Mouse (Mus musculus): ENCODE data around the gene Kcnh1. TPM values are rescaled to one million over a fixed set of nuclear protein-coding genes. Genes with fewer than 3 reads are reported as not detected.

Kcnh1 gene
- polyA plus RNA-seq, 1 experiment from 2014 or later: 0.40 TPM

GRCm38 (mm10) chr1:192192710-192193109 lies 2.1 kb downstream of the Kcnh1 start:
- Histone ChIP-seq H3K27me3 (ENCODE audit: control insufficient read depth, insufficient read depth, low read length) (peaks cover 18% of the 10 kb centered on the region), H3K4me2 (replicated peaks; ENCODE audit: low read depth, low read length) (no peak overlapping the region), H3K9me3 (ENCODE audit: control insufficient read depth, low read length) (no peaks in the 10 kb centered on the region), H3K27ac (ENCODE audit: low read depth, low read length) (no peak overlapping the region), H3K9ac (ENCODE audit: low read depth, low read length) (no peak overlapping the region), H3K4me1 (replicated peaks; ENCODE audit: control insufficient read depth, insufficient read depth, low read length) (no peaks in the 10 kb centered on the region), H3K4me3 (ENCODE audit: low read depth, low read length) (no peak overlapping the region), H3K36me3 (ENCODE audit: control insufficient read depth, insufficient read depth, low read length) (no peaks in the 10 kb centered on the region)
- no peak for ATAC-seq (ENCODE audit: low FRiP score)
- DNase-seq (ENCODE audit: low spot score): no peak
- 70% methylated on average over 9 of the region's 9 CpGs for WGBS

- ATAC-seq (ENCODE audit: low FRiP score): no peak
- Histone ChIP-seq H3K4me3 (ENCODE audit: low read depth, low read length) (no peak overlapping the region), H3K27me3 (ENCODE audit: control insufficient read depth, insufficient read depth, low read length) (peaks cover 18% of the 10 kb centered on the region), H3K27ac (ENCODE audit: low read depth, low read length) (no peak overlapping the region), H3K36me3 (ENCODE audit: control insufficient read depth, insufficient read depth, low read length) (no peaks in the 10 kb centered on the region), H3K9me3 (ENCODE audit: control insufficient read depth, low read length) (no peaks in the 10 kb centered on the region), H3K4me1 (replicated peaks; ENCODE audit: control insufficient read depth, insufficient read depth, low read length) (no peaks in the 10 kb centered on the region), H3K9ac (ENCODE audit: low read depth, low read length) (no peak overlapping the region), H3K4me2 (replicated peaks; ENCODE audit: low read depth, low read length) (no peak overlapping the region)
- 78% methylated on average over 14 of the region's 14 CpGs for WGBS
- DNase-seq (ENCODE audit: low spot score): no peak
Measured at GRCm38 (mm10) chr1:192193656-192194055, 3.1 kb downstream of the Kcnh1 start.

- no peaks in the 10 kb centered on the region for H3K27me3 ChIP-seq (ENCODE audit: control insufficient read depth, insufficient read depth, low read length)
- H3K4me2 ChIP-seq (replicated peaks; ENCODE audit: low read depth, low read length): no peak overlapping the region
- H3K27ac ChIP-seq (ENCODE audit: low read depth, low read length): no peak overlapping the region
- H3K36me3 ChIP-seq (ENCODE audit: control insufficient read depth, insufficient read depth, low read length): no peaks in the 10 kb centered on the region
- ATAC-seq (ENCODE audit: low FRiP score): no peak
- H3K4me3 ChIP-seq (ENCODE audit: low read depth, low read length): no peak overlapping the region
- no peak for DNase-seq (ENCODE audit: low spot score)
- WGBS: 65% methylated on average over 10 of the region's 10 CpGs
- no peak overlapping the region for H3K9ac ChIP-seq (ENCODE audit: low read depth, low read length)
- no peaks in the 10 kb centered on the region for H3K9me3 ChIP-seq (ENCODE audit: control insufficient read depth, low read length)
- no peaks in the 10 kb centered on the region for H3K4me1 ChIP-seq (replicated peaks; ENCODE audit: control insufficient read depth, insufficient read depth, low read length)
Measured at GRCm38 (mm10) chr1:192197495-192197894, 6.9 kb downstream of the Kcnh1 start.

- no peak for DNase-seq (ENCODE audit: low spot score)
- no peak for ATAC-seq (ENCODE audit: low FRiP score)
- Histone ChIP-seq H3K4me2 (replicated peaks; ENCODE audit: low read depth, low read length) (no peak overlapping the region), H3K4me1 (replicated peaks; ENCODE audit: control insufficient read depth, insufficient read depth, low read length) (no peaks in the 10 kb centered on the region), H3K36me3 (ENCODE audit: control insufficient read depth, insufficient read depth, low read length) (no peaks in the 10 kb centered on the region), H3K4me3 (ENCODE audit: low read depth, low read length) (no peak overlapping the region), H3K9me3 (ENCODE audit: control insufficient read depth, low read length) (no peaks in the 10 kb centered on the region), H3K27ac (ENCODE audit: low read depth, low read length) (no peak overlapping the region), H3K27me3 (ENCODE audit: control insufficient read depth, insufficient read depth, low read length) (no peaks in the 10 kb centered on the region), H3K9ac (ENCODE audit: low read depth, low read length) (no peak overlapping the region)
- WGBS: 44% methylated on average over 1 of the region's 1 CpGs
Measured at GRCm38 (mm10) chr1:192202936-192203335, 12.4 kb downstream of the Kcnh1 start.

- no peak overlapping the region for H3K27ac ChIP-seq (ENCODE audit: low read depth, low read length)
- no peaks in the 10 kb centered on the region for H3K36me3 ChIP-seq (ENCODE audit: control insufficient read depth, insufficient read depth, low read length)
- no peak overlapping the region for H3K4me3 ChIP-seq (ENCODE audit: low read depth, low read length)
- DNase-seq (ENCODE audit: low spot score) (no peak), ATAC-seq (ENCODE audit: low FRiP score) (no peak)
- H3K9me3 ChIP-seq (ENCODE audit: control insufficient read depth, low read length): no peaks in the 10 kb centered on the region
- H3K27me3 ChIP-seq (ENCODE audit: control insufficient read depth, insufficient read depth, low read length): no peaks in the 10 kb centered on the region
- no peak overlapping the region for H3K4me2 ChIP-seq (replicated peaks; ENCODE audit: low read depth, low read length)
- no peaks in the 10 kb centered on the region for H3K4me1 ChIP-seq (replicated peaks; ENCODE audit: control insufficient read depth, insufficient read depth, low read length)
- WGBS: 68% methylated on average over 5 of the region's 5 CpGs
- no peak overlapping the region for H3K9ac ChIP-seq (ENCODE audit: low read depth, low read length)
Measured at GRCm38 (mm10) chr1:192207956-192208355, 17.4 kb downstream of the Kcnh1 start.

GRCm38 (mm10) chr1:192212448-192212847 lies 21.9 kb downstream of the Kcnh1 start:
- Histone ChIP-seq H3K9ac (ENCODE audit: low read depth, low read length) (no peak overlapping the region), H3K36me3 (ENCODE audit: control insufficient read depth, insufficient read depth, low read length) (no peaks in the 10 kb centered on the region), H3K9me3 (ENCODE audit: control insufficient read depth, low read length) (no peaks in the 10 kb centered on the region), H3K4me1 (replicated peaks; ENCODE audit: control insufficient read depth, insufficient read depth, low read length) (no peaks in the 10 kb centered on the region), H3K27me3 (ENCODE audit: control insufficient read depth, insufficient read depth, low read length) (no peaks in the 10 kb centered on the region), H3K4me3 (ENCODE audit: low read depth, low read length) (no peak overlapping the region), H3K27ac (ENCODE audit: low read depth, low read length) (no peak overlapping the region), H3K4me2 (replicated peaks; ENCODE audit: low read depth, low read length) (no peak overlapping the region)
- 77% methylated on average over 2 of the region's 2 CpGs for WGBS
- DNase-seq (ENCODE audit: low spot score) (no peak), ATAC-seq (ENCODE audit: low FRiP score) (no peak)

- H3K9me3 ChIP-seq (ENCODE audit: control insufficient read depth, low read length): no peaks in the 10 kb centered on the region
- no peaks in the 10 kb centered on the region for H3K4me1 ChIP-seq (replicated peaks; ENCODE audit: control insufficient read depth, insufficient read depth, low read length)
- no peak overlapping the region for H3K4me3 ChIP-seq (ENCODE audit: low read depth, low read length)
- WGBS: 88% methylated on average over 4 of the region's 4 CpGs
- no peak overlapping the region for H3K27ac ChIP-seq (ENCODE audit: low read depth, low read length)
- no peak overlapping the region for H3K4me2 ChIP-seq (replicated peaks; ENCODE audit: low read depth, low read length)
- no peaks in the 10 kb centered on the region for H3K27me3 ChIP-seq (ENCODE audit: control insufficient read depth, insufficient read depth, low read length)
- no peak for DNase-seq (ENCODE audit: low spot score)
- H3K36me3 ChIP-seq (ENCODE audit: control insufficient read depth, insufficient read depth, low read length): no peaks in the 10 kb centered on the region
- ATAC-seq (ENCODE audit: low FRiP score): no peak
- H3K9ac ChIP-seq (ENCODE audit: low read depth, low read length): no peak overlapping the region
Measured at GRCm38 (mm10) chr1:192214666-192215065, 24.1 kb downstream of the Kcnh1 start.

- Histone ChIP-seq H3K9me3 (ENCODE audit: control insufficient read depth, low read length) (no peaks in the 10 kb centered on the region), H3K27me3 (ENCODE audit: control insufficient read depth, insufficient read depth, low read length) (no peaks in the 10 kb centered on the region), H3K27ac (ENCODE audit: low read depth, low read length) (no peak overlapping the region), H3K4me3 (ENCODE audit: low read depth, low read length) (no peak overlapping the region), H3K9ac (ENCODE audit: low read depth, low read length) (no peak overlapping the region), H3K4me2 (replicated peaks; ENCODE audit: low read depth, low read length) (no peak overlapping the region), H3K36me3 (ENCODE audit: control insufficient read depth, insufficient read depth, low read length) (no peaks in the 10 kb centered on the region), H3K4me1 (replicated peaks; ENCODE audit: control insufficient read depth, insufficient read depth, low read length) (no peaks in the 10 kb centered on the region)
- DNase-seq (ENCODE audit: low spot score): no peak
- ATAC-seq (ENCODE audit: low FRiP score): no peak
- 72% methylated on average over 2 of the region's 2 CpGs for WGBS
Measured at GRCm38 (mm10) chr1:192220156-192220555, 29.6 kb downstream of the Kcnh1 start.

- WGBS: 36% methylated on average over 4 of the region's 4 CpGs
- peaks cover 2% of the 10 kb centered on the region; the same call in 1 of the 2 replicates for H3K9me3 ChIP-seq (ENCODE audit: control insufficient read depth, low read length)
- H3K4me1 ChIP-seq (replicated peaks; ENCODE audit: control insufficient read depth, insufficient read depth, low read length): no peaks in the 10 kb centered on the region
- DNase-seq (ENCODE audit: low spot score) (no peak), ATAC-seq (ENCODE audit: low FRiP score) (no peak)
- no peaks in the 10 kb centered on the region for H3K36me3 ChIP-seq (ENCODE audit: control insufficient read depth, insufficient read depth, low read length)
- H3K4me3 ChIP-seq (ENCODE audit: low read depth, low read length): no peak overlapping the region
- H3K27me3 ChIP-seq (ENCODE audit: control insufficient read depth, insufficient read depth, low read length): no peaks in the 10 kb centered on the region
- H3K9ac ChIP-seq (ENCODE audit: low read depth, low read length): no peak overlapping the region
- H3K4me2 ChIP-seq (replicated peaks; ENCODE audit: low read depth, low read length): no peak overlapping the region
- H3K27ac ChIP-seq (ENCODE audit: low read depth, low read length): no peak overlapping the region
Measured at GRCm38 (mm10) chr1:192224161-192224560, 33.6 kb downstream of the Kcnh1 start.

All from hindbrain, embryonic 11.5 days (tissue).